Mouse (Mus musculus): Measurements from ENCODE around the gene Gm3043. TPM values are rescaled to one million over a fixed set of nuclear protein-coding genes. Genes with fewer than 3 reads are reported as not detected.
"Not testable (repeated sequence)": the region's sequence is repeated elsewhere in the genome, so short reads cannot be mapped to it uniquely, and the experiment has no call there.

Gene Gm3043
- polyA plus RNA-seq (2015; fragmentation: Nextera tagmentation; extraction: Ambion mirVana): not detected in 2 replicates

DNA sequence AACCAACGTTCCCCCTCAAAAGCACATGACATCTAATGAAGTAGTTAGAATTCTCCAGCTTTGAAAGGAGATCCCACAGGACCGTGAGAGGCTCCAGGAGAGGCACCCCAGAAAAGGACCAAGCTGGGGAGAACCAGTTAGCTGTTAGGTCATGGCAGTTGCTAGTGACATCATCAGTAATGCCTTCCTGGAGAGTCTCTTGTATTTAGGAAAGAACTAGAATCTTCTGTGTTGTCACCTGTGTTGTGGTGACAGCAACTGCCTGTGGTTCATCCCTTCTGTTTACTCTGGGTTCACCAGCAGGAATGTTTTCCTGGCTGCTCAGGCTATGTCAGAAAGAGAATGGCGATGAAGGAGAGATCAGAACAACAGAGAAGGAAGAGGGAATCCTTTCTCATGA, at the start of gene Gm3043:
Gene Gm3043, plus strand, starts transcription at position 301 of the 400 bp plus-strand sequence.
- not testable (repeated sequence) for H3K36me3 ChIP-seq; H3K9ac ChIP-seq; H3K4me1 ChIP-seq (replicated peaks); H3K4me2 ChIP-seq; H3K27me3 ChIP-seq; H3K4me3 ChIP-seq; ATAC-seq (ENCODE audit: low read depth); H3K27ac ChIP-seq (replicated peaks); H3K9me3 ChIP-seq
- no CpG with 5 or more reads among the region's 3 CpGs for WGBS

DNA sequence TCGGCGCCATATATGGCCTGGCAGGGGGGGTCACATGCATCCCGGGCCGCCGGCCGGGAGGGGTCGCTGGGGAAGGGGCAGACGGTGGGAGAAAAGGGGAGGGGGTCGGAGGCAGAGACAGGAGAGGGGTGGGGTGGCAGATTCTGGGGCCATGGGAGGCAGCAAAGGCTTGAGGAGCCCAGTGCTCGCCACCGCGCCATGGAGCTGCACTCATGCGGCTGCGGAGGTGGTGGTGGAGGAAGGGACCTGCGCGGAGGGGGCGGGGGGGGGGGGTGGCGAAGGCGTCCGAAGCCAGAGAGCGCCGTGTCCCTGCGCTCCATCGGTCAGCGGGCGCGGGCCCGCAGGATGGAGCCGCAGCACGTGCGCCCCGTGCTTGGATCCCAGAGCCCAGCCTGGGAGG, 36.9 kb upstream of the Gm3043 start, which contains the start of gene Gm3020:
Gene Gm3020, plus strand, starts transcription at position 301 of the 400 bp plus-strand sequence.
- not testable (repeated sequence) for ATAC-seq (ENCODE audit: low read depth); H3K9me3 ChIP-seq; H3K9ac ChIP-seq; H3K4me3 ChIP-seq; H3K4me2 ChIP-seq; H3K36me3 ChIP-seq; H3K27ac ChIP-seq (replicated peaks); H3K27me3 ChIP-seq; H3K4me1 ChIP-seq (replicated peaks)
- WGBS: no CpG with 5 or more reads among the region's 32 CpGs

Other genes starting within 250 kb of the Gm3043 start
- not detected in 2 replicates for gene Gm10408, start 239.4 kb upstream of the Gm3043 start, polyA plus RNA-seq (2015; fragmentation: Nextera tagmentation; extraction: Ambion mirVana)
- not detected in 2 replicates for gene Gm3012, start 54.3 kb upstream of the Gm3043 start, polyA plus RNA-seq (2015; fragmentation: Nextera tagmentation; extraction: Ambion mirVana)
- gene Gm3020, start 36.8 kb upstream of the Gm3043 start, polyA plus RNA-seq (2015; fragmentation: Nextera tagmentation; extraction: Ambion mirVana): 11.6 and 12.3 TPM in 2 replicates
- gene Gm3002, start 121.3 kb downstream of the Gm3043 start, polyA plus RNA-seq (2015; fragmentation: Nextera tagmentation; extraction: Ambion mirVana): 3.0 and 3.2 TPM in 2 replicates
- gene Gm3033, start 157.5 kb downstream of the Gm3043 start, polyA plus RNA-seq (2015; fragmentation: Nextera tagmentation; extraction: Ambion mirVana): 0.31 TPM in 1 of 2 replicates, not detected in the other
- gene Gm2916, start 195.4 kb downstream of the Gm3043 start, polyA plus RNA-seq (2015; fragmentation: Nextera tagmentation; extraction: Ambion mirVana): not detected in 2 replicates
- gene Gm3029, start 243.0 kb downstream of the Gm3043 start, polyA plus RNA-seq (2015; fragmentation: Nextera tagmentation; extraction: Ambion mirVana): not detected in 2 replicates